Mouse (Mus musculus) gastrocnemius, adult 18-20 months (tissue): ENCODE data around the gene Cd52. TPM values are rescaled to one million over a fixed set of nuclear protein-coding genes. Genes with fewer than 3 reads are reported as not detected.

Experiments used
- DNase-seq: peaks from one replicate; pipeline ENCODE4 v3.0.0; 2021; ENCODE audit warnings: low spot score
- total RNA-seq, 2 experiments: library from RNA; stranded (reverse); gene quantifications; 2 replicates each; pipeline ENCODE4 v1.2.3; 2021

Cd52 gene
- total RNA-seq, 2 experiments from 2014 or later: 0.84 to 1.00 TPM

GRCm38 (mm10) chr4:134092382-134093288 lies 2.2 kb downstream of the Cd52 start:
- peak; percentile 45 for DNase-seq

GRCm38 (mm10) chr4:134091225-134091529 lies 3.7 kb downstream of the Cd52 start:
- DNase-seq: no peak

GRCm38 (mm10) chr4:134090521-134091224 lies 4.2 kb downstream of the Cd52 start:
- DNase-seq: no peak

GRCm38 (mm10) chr4:134089029-134089428 lies 5.9 kb downstream of the Cd52 start:
- no peak for DNase-seq

GRCm38 (mm10) chr4:134087412-134087811 lies 7.5 kb downstream of the Cd52 start:
- peak; percentile 23 for DNase-seq

- no peak for DNase-seq
Measured at GRCm38 (mm10) chr4:134084999-134085398, 9.9 kb downstream of the Cd52 start.

DNA sequence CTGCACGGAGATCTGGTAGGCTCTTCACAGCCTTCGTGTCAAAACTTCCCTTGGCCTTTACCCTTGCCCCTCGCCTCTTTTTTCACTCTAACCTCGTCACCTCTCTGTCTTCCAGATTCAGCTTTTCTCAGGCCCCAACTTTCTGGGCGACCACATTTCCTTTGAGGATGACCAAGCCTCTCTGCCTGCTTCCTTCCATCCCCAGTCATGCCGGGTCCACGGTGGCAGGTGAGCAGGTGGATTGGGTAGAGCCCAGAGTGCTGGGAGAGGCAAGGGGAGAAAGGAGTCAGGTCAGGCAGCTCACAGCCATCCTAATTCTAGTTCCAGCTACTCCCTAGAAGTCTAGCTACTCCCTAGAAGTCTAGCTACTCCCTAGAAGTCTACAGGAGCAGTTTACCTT lies 12.4 kb downstream of the Cd52 start:
- no peak for DNase-seq

GRCm38 (mm10) chr4:134081730-134082386 lies 13.0 kb downstream of the Cd52 start:
- DNase-seq: peak; percentile 28

GRCm38 (mm10) chr4:134080674-134081073 lies 14.2 kb downstream of the Cd52 start:
- DNase-seq: no peak

DNA sequence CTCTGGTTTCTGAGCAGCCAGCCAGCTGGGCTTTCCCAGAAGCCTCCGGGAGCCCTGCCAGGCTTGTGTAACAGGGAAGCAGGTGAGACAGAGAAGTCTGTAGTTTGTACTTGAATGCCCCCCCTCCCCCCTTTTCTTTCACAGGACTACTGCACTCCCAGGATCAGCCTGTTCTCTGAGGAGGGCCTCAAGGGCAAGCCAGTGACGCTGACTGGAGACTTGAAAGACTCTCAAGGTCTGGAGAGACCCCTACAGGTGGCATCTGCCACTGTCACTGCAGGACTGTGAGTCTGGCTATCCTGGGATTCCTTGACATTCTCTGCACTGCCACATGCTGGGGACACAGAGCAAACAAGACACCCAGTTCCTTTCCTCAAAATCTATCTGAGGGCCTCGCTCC lies 16.2 kb downstream of the Cd52 start:
- DNase-seq: peak; percentile 47

DNA sequence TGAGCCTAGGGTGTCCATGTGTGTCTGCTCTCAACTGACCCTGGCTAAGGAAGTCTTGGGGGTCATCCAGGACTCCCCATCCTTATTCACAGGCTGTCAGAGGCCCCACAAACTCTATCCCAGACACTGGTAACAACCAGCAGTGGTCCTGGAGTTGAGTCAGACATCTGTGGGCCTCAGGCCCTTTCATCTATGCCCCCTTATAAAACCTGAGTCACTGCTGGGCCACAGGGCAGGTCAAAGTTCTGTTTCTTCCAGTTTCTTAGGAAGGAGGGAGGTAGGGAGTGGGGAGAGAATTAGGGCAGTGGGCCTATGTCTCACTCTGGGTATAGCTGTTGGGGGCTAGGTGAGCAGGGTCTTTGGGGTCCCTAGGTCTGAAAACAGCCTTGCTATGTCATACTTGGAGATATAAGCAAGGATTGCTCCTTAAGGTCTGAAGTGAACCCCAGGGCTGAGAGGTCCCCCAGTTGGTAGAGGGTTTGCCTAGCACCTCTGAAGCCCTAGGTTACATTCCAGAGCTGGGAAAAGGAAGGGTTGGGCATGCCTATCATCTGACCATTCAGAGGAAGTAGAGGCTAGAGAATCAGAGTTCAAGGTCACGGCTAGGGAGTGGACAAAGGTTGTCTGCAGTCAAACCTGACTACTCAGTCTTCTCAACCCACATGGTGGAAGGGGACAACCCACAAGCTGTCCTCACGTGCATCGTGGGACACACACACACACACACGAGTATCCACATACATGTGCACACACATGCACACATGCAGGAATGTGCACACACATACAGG lies 25.9 kb downstream of the Cd52 start:
- no peak for DNase-seq

DNA sequence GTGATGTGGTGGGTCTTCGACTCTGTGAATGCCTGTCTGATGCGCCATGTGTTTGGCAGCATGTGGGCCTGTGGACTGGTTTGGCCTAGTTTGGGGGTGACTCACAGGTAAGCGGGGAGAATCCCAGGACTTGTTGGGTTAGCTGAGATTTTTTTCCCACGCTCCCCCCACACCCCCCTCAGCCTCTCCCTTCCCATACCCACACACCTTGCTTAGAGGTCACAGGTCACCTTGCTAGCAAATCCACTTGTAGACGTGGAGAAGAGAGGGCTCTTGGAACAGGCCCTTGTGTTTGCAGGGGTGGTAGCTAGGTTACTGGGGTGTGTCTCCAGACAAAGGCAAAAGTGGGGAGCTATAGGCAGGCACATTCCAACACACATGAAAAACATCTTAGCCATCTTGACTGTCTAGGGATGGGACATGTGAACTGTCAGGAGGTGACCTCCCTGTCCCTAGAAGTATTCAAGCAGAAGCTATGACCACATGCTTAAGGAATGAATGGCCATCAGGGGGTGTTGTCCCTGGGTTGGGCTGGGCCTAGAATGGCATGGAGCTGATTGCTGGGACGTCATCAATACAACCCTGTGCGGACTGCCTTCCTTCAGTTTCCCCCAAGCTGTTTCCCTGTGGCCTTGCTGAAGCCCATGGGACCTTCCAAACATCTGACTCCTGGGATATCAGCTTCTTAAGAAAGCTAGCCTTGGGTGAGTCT lies 26.9 kb downstream of the Cd52 start:
- DNase-seq: no peak

GRCm38 (mm10) chr4:134067383-134067782 lies 27.5 kb downstream of the Cd52 start:
- DNase-seq: no peak

- DNase-seq: no peak
Measured at GRCm38 (mm10) chr4:134065431-134066004, 29.4 kb downstream of the Cd52 start.

DNA sequence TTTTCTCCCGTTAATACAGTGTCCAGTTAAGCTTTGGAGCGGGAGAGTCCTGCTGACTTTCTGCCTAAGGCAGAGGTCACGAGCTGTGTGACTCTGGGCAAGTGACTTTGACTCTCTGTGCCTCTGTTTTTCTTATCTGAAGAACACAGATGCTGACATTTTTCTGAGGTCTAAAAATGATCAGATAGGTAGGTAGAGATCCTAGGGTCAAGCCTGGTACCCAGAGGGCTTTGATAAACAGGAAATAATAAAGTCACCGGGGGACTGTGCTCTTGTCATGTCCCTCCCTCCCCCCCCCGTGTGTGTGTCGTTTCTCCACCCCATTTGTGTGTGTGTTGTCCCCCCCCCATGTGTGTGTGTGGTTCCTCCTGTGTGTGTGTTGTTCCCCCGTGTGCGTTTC lies 32.3 kb downstream of the Cd52 start:
- no peak for DNase-seq

GRCm38 (mm10) chr4:134061944-134062446 lies 32.9 kb downstream of the Cd52 start:
- no peak for DNase-seq

DNA sequence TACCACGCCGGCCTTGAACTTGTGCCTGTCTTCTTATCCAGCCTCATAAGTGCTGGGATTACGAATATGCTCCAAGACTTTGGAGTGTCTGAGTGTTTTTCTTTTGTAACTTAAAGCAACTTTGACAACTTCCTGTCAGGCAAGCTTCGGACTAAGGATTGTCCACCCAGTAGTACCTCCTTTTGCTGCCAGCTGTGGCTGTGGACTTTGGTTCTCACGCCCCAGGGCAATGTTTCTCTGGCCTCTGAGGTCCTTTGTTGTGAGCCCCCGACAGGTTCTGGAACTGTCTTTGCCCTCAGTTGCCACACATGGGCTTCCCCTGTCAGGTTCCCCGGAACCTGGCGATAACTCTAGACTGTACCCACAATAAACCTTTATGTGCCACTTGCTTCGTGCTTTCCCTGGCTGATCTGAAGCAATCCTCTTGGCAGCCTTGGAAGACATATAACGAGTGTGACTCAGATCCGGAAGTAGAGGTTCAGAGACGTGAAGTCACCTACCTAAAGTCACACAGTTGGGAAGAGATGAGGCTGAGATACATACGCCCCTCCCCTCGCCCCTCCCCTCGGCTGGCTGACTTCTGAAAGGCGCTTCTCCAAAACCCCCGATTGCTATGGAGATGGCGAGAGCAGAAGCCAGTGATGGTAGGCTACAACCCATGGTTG lies 33.6 kb downstream of the Cd52 start:
- no peak for DNase-seq

GRCm38 (mm10) chr4:134060135-134060865 lies 34.6 kb downstream of the Cd52 start, which contains the start of gene Crybg2:
TSS of gene Crybg2 (plus strand) at chr4:134060815.
- DNase-seq: no peak

GRCm38 (mm10) chr4:134058908-134059307 lies 36.0 kb downstream of the Cd52 start:
- no peak for DNase-seq
